Mouse (Mus musculus) limb, embryonic 14.5 days (tissue): ENCODE measurements around the gene Gm20547. TPM values are rescaled to one million over a fixed set of nuclear protein-coding genes. Genes with fewer than 3 reads are reported as not detected.

ENCODE experiments used
- ATAC-seq: fragments of 200-750 bp; cut with Nextera tagmentation; 2 replicates; pipeline ENCODE4 v1.8.0; 2017; ENCODE audit warnings: low read depth, moderate number of reproducible peaks, moderate TSS enrichment; ENCODE audit not compliant: low FRiP score
- DNase-seq: peaks from one replicate; pipeline ENCODE4 v3.0.0-alpha.2; 2015; ENCODE audit warnings: low spot score
- H3K27ac ChIP-seq: fragments of 300-500 bp; sonication (generic); replicated peaks from 2 replicates; pipeline ENCODE4 v1.5.1; 2014; ENCODE audit warnings: low read depth, mild to moderate bottlenecking, low read length, moderate library complexity, mixed read lengths
- H3K27me3 ChIP-seq: fragments of 300-500 bp; sonication (generic); 2 replicates; pipeline ENCODE4 v1.6.1; 2014; ENCODE audit warnings: low read length, mixed read lengths; ENCODE audit not compliant: control insufficient read depth, insufficient read depth
- H3K36me3 ChIP-seq: fragments of 300-500 bp; sonication (generic); 2 replicates; pipeline ENCODE4 v1.6.1; 2014; ENCODE audit warnings: mild to moderate bottlenecking, low read length, moderate library complexity, mixed read lengths; ENCODE audit not compliant: control insufficient read depth, insufficient read depth
- H3K4me1 ChIP-seq: fragments of 300-500 bp; sonication (generic); 2 replicates; pipeline ENCODE4 v1.6.1; 2014; ENCODE audit warnings: antibody characterized with exemption, low read length, mixed read lengths; ENCODE audit not compliant: control insufficient read depth, insufficient read depth
- H3K4me2 ChIP-seq: fragments of 300-500 bp; sonication (generic); replicated peaks from 2 replicates; pipeline ENCODE4 v1.6.1; 2014; ENCODE audit warnings: low read depth, mild to moderate bottlenecking, low read length, moderate library complexity; ENCODE audit not compliant: severe bottlenecking
- H3K4me3 ChIP-seq: fragments of 300-500 bp; sonication (generic); replicated peaks from 2 replicates; pipeline ENCODE4 v1.5.1; 2014; ENCODE audit warnings: low read length
- H3K9ac ChIP-seq: fragments of 300-500 bp; sonication (generic); 2 replicates; pipeline ENCODE4 v1.6.1; 2014; ENCODE audit warnings: mild to moderate bottlenecking, low read depth, low read length, moderate library complexity; ENCODE audit not compliant: severe bottlenecking
- H3K9me3 ChIP-seq: fragments of 300-500 bp; sonication (generic); 2 replicates; pipeline ENCODE4 v1.6.1; 2016; ENCODE audit warnings: low read length; ENCODE audit not compliant: control insufficient read depth
- POLR2A ChIP-seq: fragments of 200-500 bp; IDR thresholded peaks from 2 replicates; pipeline ENCODE4 v1.8.0; 2012; ENCODE audit warnings: inconsistent platforms, mild to moderate bottlenecking, moderate library complexity, borderline replicate concordance; ENCODE audit not compliant: insufficient read depth, insufficient read length; ENCODE audit errors: extremely low read depth
- WGBS: fragments of 180-500 bp; shearing (Covaris S2); extraction: QIAGEN DNeasy Blood & Tissue Kit; methylation state at CpG from one replicate; pipeline ENCODE4 v1.1.7; 2014; 5-methylcytosine and 5-hydroxymethylcytosine counted together
- polyA plus RNA-seq, 2 experiments: library from polyadenylated mRNA; depleted of rRNA in 1 of 2; stranded (reverse) in 1 of 2; unstranded in 1 of 2; fragments of >200 nt; fragmentation: Nextera tagmentation in 1 of 2; extraction: Ambion mirVana in 1 of 2; gene quantifications; 2 replicates each; pipeline versions ENCODE4 v1.2.1 to v1.2.3; 2012 to 2014

The Gm20547 gene
- polyA plus RNA-seq, 2 experiments = not detected

DNA sequence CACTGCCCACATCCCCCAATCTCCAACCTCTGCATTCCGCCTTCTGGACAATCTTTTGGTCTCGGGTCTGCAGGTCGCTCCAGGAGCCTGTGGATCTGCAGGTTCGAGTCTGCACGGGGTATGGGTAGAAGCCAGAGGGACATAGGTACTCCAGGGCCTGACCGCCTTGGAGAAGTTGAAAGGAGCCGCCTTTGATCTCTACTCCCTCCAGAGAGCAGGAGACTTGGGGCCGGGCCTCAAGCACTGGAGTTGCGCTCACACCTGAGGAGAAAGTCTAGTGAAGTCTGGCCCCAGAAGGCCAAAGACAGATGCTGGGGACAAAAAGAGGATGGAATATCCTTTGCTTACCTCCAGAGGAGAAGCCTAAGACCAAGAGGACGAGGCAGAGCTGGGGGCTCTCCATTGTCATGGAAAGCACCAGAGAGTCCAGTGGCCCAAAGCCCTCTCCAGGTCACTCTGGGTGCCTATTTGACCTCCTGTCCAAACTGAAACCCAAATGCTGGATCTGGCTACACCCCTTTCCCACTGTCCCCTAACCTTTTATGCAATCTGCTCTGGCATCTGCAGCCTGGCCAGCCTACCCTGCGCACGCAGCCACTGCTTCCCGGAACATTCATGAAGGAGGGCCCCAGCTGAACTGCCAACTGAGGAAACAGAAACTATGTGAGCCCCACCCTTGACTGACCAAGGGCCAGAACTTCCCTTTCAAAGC lies 20.0 kb downstream of the Gm20547 start:
- no peak overlapping the region for H3K4me3 ChIP-seq
- no peak overlapping the region for H3K9ac ChIP-seq
- no peaks in the 10 kb centered on the region for H3K4me1 ChIP-seq
- no peaks in the 10 kb centered on the region for H3K27me3 ChIP-seq
- no peak for DNase-seq
- H3K36me3 ChIP-seq = peaks cover 5% of the 10 kb centered on the region; the same call in 1 of the 2 replicates
- H3K4me2 ChIP-seq = no peak overlapping the region
- no peak for ATAC-seq
- no peak overlapping the region for H3K27ac ChIP-seq
- WGBS = 65% methylated on average over 12 of the region's 13 CpGs
- H3K9me3 ChIP-seq = no peaks in the 10 kb centered on the region
- no peak for TF ChIP-seq POLR2A

GRCm38 (mm10) chr17:34860514-34860913 lies 21.3 kb downstream of the Gm20547 start:
- 84% methylated on average over 9 of the region's 9 CpGs for WGBS
- Histone ChIP-seq H3K9me3 (no peaks in the 10 kb centered on the region), H3K4me2 (no peak overlapping the region), H3K27ac (no peak overlapping the region), H3K4me3 (no peak overlapping the region), H3K9ac (no peak overlapping the region), H3K36me3 (peaks cover 15% of the 10 kb centered on the region), H3K4me1 (no peaks in the 10 kb centered on the region), H3K27me3 (no peaks in the 10 kb centered on the region)
- ATAC-seq (no peak), DNase-seq (peak; percentile 1)
- TF ChIP-seq POLR2A = no peak

GRCm38 (mm10) chr17:34858670-34859069 lies 23.2 kb downstream of the Gm20547 start:
- no peak for TF ChIP-seq POLR2A
- H3K9me3 ChIP-seq = no peaks in the 10 kb centered on the region
- DNase-seq (no peak), ATAC-seq (no peak)
- peaks cover 32% of the 10 kb centered on the region for H3K36me3 ChIP-seq
- H3K27me3 ChIP-seq = no peaks in the 10 kb centered on the region
- 85% methylated on average over 4 of the region's 4 CpGs for WGBS
- H3K4me1 ChIP-seq = no peaks in the 10 kb centered on the region
- H3K4me3 ChIP-seq = no peak overlapping the region
- H3K27ac ChIP-seq = no peak overlapping the region
- no peak overlapping the region for H3K4me2 ChIP-seq
- no peak overlapping the region for H3K9ac ChIP-seq

GRCm38 (mm10) chr17:34855825-34856224 lies 26.0 kb downstream of the Gm20547 start:
- no peak for TF ChIP-seq POLR2A
- peaks cover 46% of the 10 kb centered on the region for H3K36me3 ChIP-seq
- WGBS = 33% methylated on average over 3 of the region's 3 CpGs

GRCm38 (mm10) chr17:34854761-34855160 lies 27.1 kb downstream of the Gm20547 start:
- Histone ChIP-seq H3K4me1 (peaks cover 8% of the 10 kb centered on the region), H3K27me3 (no peaks in the 10 kb centered on the region), H3K27ac (no peak overlapping the region), H3K36me3 (peaks cover 46% of the 10 kb centered on the region), H3K9ac (no peak overlapping the region), H3K4me2 (no peak overlapping the region), H3K4me3 (no peak overlapping the region), H3K9me3 (no peaks in the 10 kb centered on the region)
- WGBS = 81% methylated on average over 3 of the region's 3 CpGs
- ATAC-seq (no peak), DNase-seq (no peak)
- no peak for TF ChIP-seq POLR2A

More at GRCm38 (mm10) chr17:34855825-34856224, 26.0 kb downstream of the Gm20547 start:
- no peaks in the 10 kb centered on the region for H3K27me3 ChIP-seq
- no peak overlapping the region for H3K9ac ChIP-seq
- H3K9me3 ChIP-seq = no peaks in the 10 kb centered on the region
- H3K4me1 ChIP-seq = peaks cover 6% of the 10 kb centered on the region
- DNase-seq (peak; percentile 37), ATAC-seq (peak; percentile 24; the same call in 1 of the 2 replicates)
- H3K4me3 ChIP-seq = no peak overlapping the region
- no peak overlapping the region for H3K27ac ChIP-seq
- no peak overlapping the region for H3K4me2 ChIP-seq

DNA sequence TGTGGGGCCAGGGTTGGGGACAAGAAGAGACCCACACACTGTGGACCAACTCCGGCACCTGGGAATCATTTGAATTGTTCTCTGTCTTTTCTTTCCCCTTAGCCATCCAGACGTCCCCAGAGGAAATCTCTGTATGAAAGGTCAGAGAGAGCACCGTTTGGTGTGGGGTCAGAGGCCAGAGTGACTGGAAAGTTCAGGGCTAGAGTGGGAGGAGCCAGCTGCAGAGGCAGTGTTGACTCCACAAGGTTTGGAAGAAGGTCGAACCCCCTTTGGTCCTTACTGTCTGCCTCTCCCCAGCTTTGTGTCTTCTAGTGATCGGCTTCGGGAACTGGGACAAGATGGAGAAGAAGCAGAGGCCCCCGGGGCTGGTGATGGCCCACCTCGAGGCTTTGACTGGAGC lies 28.3 kb downstream of the Gm20547 start:
- peaks cover 46% of the 10 kb centered on the region for H3K36me3 ChIP-seq
- H3K27ac ChIP-seq = no peak overlapping the region
- H3K9ac ChIP-seq = no peak overlapping the region
- WGBS = 73% methylated on average over 8 of the region's 8 CpGs
- H3K4me1 ChIP-seq = peaks cover 12% of the 10 kb centered on the region
- TF ChIP-seq POLR2A = no peak
- DNase-seq = no peak
- no peak for ATAC-seq
- H3K9me3 ChIP-seq = no peaks in the 10 kb centered on the region
- no peak overlapping the region for H3K4me3 ChIP-seq
- no peak overlapping the region for H3K4me2 ChIP-seq
- H3K27me3 ChIP-seq = no peaks in the 10 kb centered on the region
